Comparison of ENCODE assay signal across 27 mouse cellular contexts in genomic region chr1:161046972-161047371, GRCm38 (mm10). TPM values are rescaled to one million over a fixed set of nuclear protein-coding genes. Genes with fewer than 3 reads are reported as not detected.
DNase-seq lines count a peak whose midpoint lies in the region; ATAC-seq and TF ChIP-seq lines count a peak whose summit lies in the region.
"Had no signal": no experiment of that assay in that cellular context is flagged by ENCODE, and none has a peak within 500 bp of the region (broad histone marks: within the 10 kb centered on the region; RNA-seq: fewer than 3 reads in every experiment).

No protein-coding gene starts in this region.

- no peaks in the 10 kb centered on the region for H3K79me2 ChIP-seq in heart, adult 2 months (replicated peaks; ENCODE audit: control insufficient read depth, insufficient read depth, low read length)

- DNase-seq in heart, adult 18-20 months, result no peak
- DNase-seq in heart, adult 2 months, result no peak
- DNase-seq in liver, postnatal 0 days, result no peak
- DNase-seq in liver, embryonic 11.5 days (ENCODE audit: low spot score), result no peak
- DNase-seq: adrenal gland, postnatal 10 days; adrenal gland, postnatal 36 days; B cell, adult 2 months; cerebellum, adult 18-20 months; cerebellum, adult 9-10 months; cerebellum, postnatal 14 days; gastrocnemius, postnatal 10 days; gastrocnemius, postnatal 36 days; heart, postnatal 14 days; kidney, adult 11 months; kidney, adult 8-10 months had no signal

- no peaks in the 10 kb centered on the region for H3K4me1 ChIP-seq in heart, embryonic 11.5 days (ENCODE audit: control insufficient read depth, insufficient read depth, low read length)
- H3K4me1 ChIP-seq in heart, embryonic 15.5 days (replicated peaks), result no peaks in the 10 kb centered on the region
- H3K4me1 ChIP-seq in heart, adult 2 months (ENCODE audit: control insufficient read depth, insufficient read depth, low read length), result no peaks in the 10 kb centered on the region
- no peaks in the 10 kb centered on the region for H3K4me1 ChIP-seq in liver, postnatal 0 days (ENCODE audit: insufficient read depth)
- H3K4me1 ChIP-seq in liver, embryonic 11.5 days (replicated peaks; ENCODE audit: control insufficient read depth, insufficient read depth, low read length), result no peaks in the 10 kb centered on the region
- H3K4me1 ChIP-seq: forebrain, embryonic 10.5 days; forebrain, embryonic 13.5 days; hindbrain, embryonic 10.5 days; hindbrain, embryonic 13.5 days; intestine, embryonic 15.5 days had no signal

- no peak overlapping the region for H3K9ac ChIP-seq in heart, embryonic 11.5 days (ENCODE audit: low read depth, low read length)
- H3K9ac ChIP-seq in heart, embryonic 15.5 days, result no peak overlapping the region
- H3K9ac ChIP-seq in heart, adult 2 months (ENCODE audit: low read depth, low read length), result no peak overlapping the region
- no peak overlapping the region for H3K9ac ChIP-seq in liver, postnatal 0 days (replicated peaks)
- H3K9ac ChIP-seq in liver, embryonic 11.5 days (ENCODE audit: low read depth, low read length), result no peak overlapping the region
- H3K9ac ChIP-seq: forebrain, embryonic 13.5 days; hindbrain, embryonic 13.5 days; intestine, embryonic 15.5 days had no signal

- no peak for TF ChIP-seq CTCF in heart, adult 2 months (IDR thresholded peaks at IDR 0.05)
- TF ChIP-seq CTCF in liver, postnatal 0 days (IDR thresholded peaks at IDR 0.05; ENCODE audit: low read depth), result no peak

- 0 out of 2 replicates have a peak, but pooled peaks cover 2% of the 10 kb centered on the region for H3K36me3 ChIP-seq in heart, embryonic 11.5 days (ENCODE audit: control insufficient read depth, insufficient read depth, low read length)
- peaks cover 38% of the 10 kb centered on the region for H3K36me3 ChIP-seq in heart, embryonic 15.5 days
- no peaks in the 10 kb centered on the region; the same call in none of the 2 replicates for H3K36me3 ChIP-seq in heart, adult 2 months (ENCODE audit: control insufficient read depth, insufficient read depth, low read length)
- H3K36me3 ChIP-seq in liver, postnatal 0 days (replicated peaks; ENCODE audit: insufficient read depth, low read length), result peaks cover 44% of the 10 kb centered on the region
- H3K36me3 ChIP-seq in liver, embryonic 11.5 days (ENCODE audit: control insufficient read depth, insufficient read depth, low read length), result peaks cover 18% of the 10 kb centered on the region

- peak overlapping the region; percentile 29; the same call in 1 of the 2 replicates for H3K27ac ChIP-seq in heart, embryonic 11.5 days (ENCODE audit: low read depth, low read length)
- H3K27ac ChIP-seq in heart, embryonic 15.5 days, result peak overlapping the region; percentile 42; the same call in 1 of the 2 replicates
- no peak overlapping the region for H3K27ac ChIP-seq in heart, adult 2 months
- H3K27ac ChIP-seq in liver, postnatal 0 days (ENCODE audit: low read depth), result peak overlapping the region; percentile 39; the same call in 1 of the 2 replicates
- H3K27ac ChIP-seq in liver, embryonic 11.5 days (ENCODE audit: low read depth, low read length), result no peak overlapping the region
- H3K27ac ChIP-seq: forebrain, embryonic 10.5 days; forebrain, embryonic 13.5 days; hindbrain, embryonic 10.5 days; hindbrain, embryonic 13.5 days; intestine, embryonic 15.5 days had no signal

- TF ChIP-seq EP300 in heart, adult 2 months (IDR thresholded peaks at IDR 0.05; ENCODE audit: insufficient read depth, low read depth, low read length), result no peak
- TF ChIP-seq EP300 in liver, postnatal 0 days (IDR thresholded peaks at IDR 0.05; ENCODE audit: low read depth), result no peak

- no peak overlapping the region for H3K4me3 ChIP-seq in heart, embryonic 11.5 days (ENCODE audit: low read depth, low read length)
- no peak overlapping the region for H3K4me3 ChIP-seq in heart, embryonic 15.5 days
- H3K4me3 ChIP-seq in heart, adult 2 months, result no peak overlapping the region
- no peak overlapping the region for H3K4me3 ChIP-seq in liver, postnatal 0 days (ENCODE audit: low read depth, low read length)
- H3K4me3 ChIP-seq in liver, embryonic 11.5 days (ENCODE audit: low read depth, low read length), result no peak overlapping the region
- H3K4me3 ChIP-seq: forebrain, embryonic 10.5 days; forebrain, embryonic 13.5 days; hindbrain, embryonic 10.5 days; hindbrain, embryonic 13.5 days; intestine, embryonic 15.5 days had no signal

- H3K27me3 ChIP-seq in heart, embryonic 11.5 days (ENCODE audit: control insufficient read depth, insufficient read depth, low read length), result no peaks in the 10 kb centered on the region
- no peaks in the 10 kb centered on the region for H3K27me3 ChIP-seq in heart, embryonic 15.5 days
- H3K27me3 ChIP-seq in heart, adult 2 months (ENCODE audit: control insufficient read depth, insufficient read depth, low read length), result no peaks in the 10 kb centered on the region
- H3K27me3 ChIP-seq in liver, postnatal 0 days (ENCODE audit: insufficient read depth, low read length), result no peaks in the 10 kb centered on the region
- H3K27me3 ChIP-seq in liver, embryonic 11.5 days (replicated peaks; ENCODE audit: control insufficient read depth, insufficient read depth, low read length), result no peaks in the 10 kb centered on the region
- H3K27me3 ChIP-seq: CH12.LX; forebrain, embryonic 13.5 days; hindbrain, embryonic 13.5 days; intestine, embryonic 15.5 days; Patski had no signal

- intact Hi-C loops in heart, adult 2 months (cut with DNase I), result no loop called here

- no peak overlapping the region for H3K4me2 ChIP-seq in heart, embryonic 11.5 days
- H3K4me2 ChIP-seq in heart, embryonic 15.5 days, result no peak overlapping the region
- H3K4me2 ChIP-seq in liver, postnatal 0 days (ENCODE audit: low read depth, low read length), result no peak overlapping the region
- no peak overlapping the region for H3K4me2 ChIP-seq in liver, embryonic 11.5 days
- H3K4me2 ChIP-seq: forebrain, embryonic 13.5 days; hindbrain, embryonic 13.5 days; intestine, embryonic 15.5 days had no signal

- ATAC-seq in heart, embryonic 11.5 days (replicated peaks; ENCODE audit: insufficient number of reproducible peaks, low FRiP score, low TSS enrichment), result no peak
- 0 out of 2 replicates have a peak, but pooled peaks have one; percentile 39 for ATAC-seq in heart, embryonic 15.5 days (replicated peaks; ENCODE audit: insufficient number of reproducible peaks, insufficient read depth, low FRiP score, low read depth)
- ATAC-seq in liver, postnatal 0 days, result no peak
- ATAC-seq in liver, embryonic 11.5 days (replicated peaks; ENCODE audit: low FRiP score), result no peak
- ATAC-seq: forebrain, embryonic 13.5 days; forebrain, embryonic 16.5 days; hindbrain, embryonic 16.5 days; intestine, embryonic 15.5 days; Patski had no signal

- H3K9me3 ChIP-seq in heart, embryonic 11.5 days (replicated peaks; ENCODE audit: control insufficient read depth, low read length), result no peaks in the 10 kb centered on the region
- no peaks in the 10 kb centered on the region for H3K9me3 ChIP-seq in heart, embryonic 15.5 days (replicated peaks)
- H3K9me3 ChIP-seq in liver, postnatal 0 days (ENCODE audit: low read length), result no peaks in the 10 kb centered on the region
- H3K9me3 ChIP-seq in liver, embryonic 11.5 days (ENCODE audit: control insufficient read depth, low read length), result no peaks in the 10 kb centered on the region
- H3K9me3 ChIP-seq: forebrain, embryonic 10.5 days; forebrain, embryonic 13.5 days; G1E; hindbrain, embryonic 10.5 days; hindbrain, embryonic 13.5 days; intestine, embryonic 15.5 days had no signal

- no peak for TF ChIP-seq POLR2A in heart, adult 2 months (IDR thresholded peaks at IDR 0.05; ENCODE audit: insufficient read depth, low read depth, low read length)

- WGBS in heart, embryonic 11.5 days (ENCODE audit: insufficient replicate concordance), result 68% methylated on average over 3 of the region's 3 CpGs
- 71% methylated on average over 3 of the region's 3 CpGs for WGBS in heart, embryonic 15.5 days
- WGBS in heart, adult 2 months, result 38% methylated on average over 3 of the region's 3 CpGs
- 72% methylated on average over 3 of the region's 3 CpGs for WGBS in liver, postnatal 0 days (ENCODE audit: insufficient replicate concordance)
- WGBS in liver, embryonic 11.5 days, result 83% methylated on average over 3 of the region's 3 CpGs

RNA-seq across cellular contexts. Expression of gene Zbtb37, which starts 12.3 kb away (rescaled TPM):
- polyA plus RNA-seq in heart, embryonic 11.5 days (2014; fragmentation: Nextera tagmentation; extraction: Ambion mirVana), result 8.0 and 11.2 TPM in 2 replicates
- total RNA-seq in heart, adult 18-20 months (2021), result 10 to 100 TPM; 14.2 to 15.7 TPM
- 6.4 and 7.4 TPM in 2 replicates for polyA plus RNA-seq in heart, embryonic 15.5 days (2015; fragmentation: Nextera tagmentation; extraction: Ambion mirVana)
- total RNA-seq in heart, adult 2 months (2021), result 10 to 100 TPM; 13.8 to 14.2 TPM
- 1.8 and 3.8 TPM in 2 replicates for polyA plus RNA-seq in heart, adult 2 months (2012; rRNA removed)
- 2.0 and 2.3 TPM in 2 replicates for polyA plus RNA-seq in liver, postnatal 0 days (2015; fragmentation: Nextera tagmentation; extraction: Ambion mirVana)
- polyA plus RNA-seq in liver, embryonic 11.5 days (2014; fragmentation: Nextera tagmentation; extraction: Ambion mirVana), result 3.4 and 4.8 TPM in 2 replicates

RNA-seq across cellular contexts. Expression of gene Dars2, which starts 23.5 kb away (rescaled TPM):
- 37.0 and 41.4 TPM in 2 replicates for polyA plus RNA-seq in heart, embryonic 11.5 days (2014; fragmentation: Nextera tagmentation; extraction: Ambion mirVana)
- total RNA-seq in heart, adult 18-20 months (2021), result 10 to 100 TPM; 25.3 to 28.4 TPM
- 26.6 and 28.1 TPM in 2 replicates for polyA plus RNA-seq in heart, embryonic 15.5 days (2015; fragmentation: Nextera tagmentation; extraction: Ambion mirVana)
- 10 to 100 TPM; 23.0 to 25.4 TPM for total RNA-seq in heart, adult 2 months (2021)
- 13.7 and 38.3 TPM in 2 replicates for polyA plus RNA-seq in heart, adult 2 months (2012; rRNA removed)
- polyA plus RNA-seq in liver, postnatal 0 days (2015; fragmentation: Nextera tagmentation; extraction: Ambion mirVana), result 13.8 and 16.2 TPM in 2 replicates
- polyA plus RNA-seq in liver, embryonic 11.5 days (2014; fragmentation: Nextera tagmentation; extraction: Ambion mirVana), result 68.3 and 84.3 TPM in 2 replicates

RNA-seq across cellular contexts. Expression of gene Cenpl, which starts 23.5 kb away (rescaled TPM):
- polyA plus RNA-seq in heart, embryonic 11.5 days (2014; fragmentation: Nextera tagmentation; extraction: Ambion mirVana), result 22.3 and 24.8 TPM in 2 replicates
- total RNA-seq in heart, adult 18-20 months (2021), result 1 to 10 TPM; 1.0 to 1.2 TPM
- polyA plus RNA-seq in heart, embryonic 15.5 days (2015; fragmentation: Nextera tagmentation; extraction: Ambion mirVana), result 18.4 and 20.5 TPM in 2 replicates
- 1 to 10 TPM; 1.1 to 1.2 TPM for total RNA-seq in heart, adult 2 months (2021)
- 0.41 and 1.0 TPM in 2 replicates for polyA plus RNA-seq in heart, adult 2 months (2012; rRNA removed)
- 19.5 and 20.2 TPM in 2 replicates for polyA plus RNA-seq in liver, postnatal 0 days (2015; fragmentation: Nextera tagmentation; extraction: Ambion mirVana)
- 34.7 and 39.0 TPM in 2 replicates for polyA plus RNA-seq in liver, embryonic 11.5 days (2014; fragmentation: Nextera tagmentation; extraction: Ambion mirVana)

Comparison
In these comparisons a context has a peak if more than half of its experiments do, and no peak if none do; other contexts are left out.
1. H3K27ac ChIP-seq: peak in heart, embryonic 11.5 days (single experiment), heart, embryonic 15.5 days (single experiment) and liver, postnatal 0 days (single experiment); none in heart, adult 2 months (single experiment) and liver, embryonic 11.5 days (single experiment).